Mouse (Mus musculus) limb, embryonic 13.5 days (tissue): ENCODE measurements at regions not wholly inside any gene's neighbourhood (a gene's known extent, or its start where the extent isn't known, plus 50 kb on each side); places are given as distances from the start of the nearest gene placed in this dataset.

Experiments used
- ATAC-seq: fragments of 200-750 bp; cut with Nextera tagmentation; 2 replicates; pipeline ENCODE4 v1.8.0; 2017; ENCODE audit warnings: low read depth, moderate number of reproducible peaks, moderate TSS enrichment; ENCODE audit not compliant: low FRiP score
- H3K27ac ChIP-seq: fragments of 300-500 bp; sonication (generic); 2 replicates; pipeline ENCODE4 v1.5.1; 2015; ENCODE audit warnings: inconsistent platforms, mild to moderate bottlenecking, moderate library complexity
- H3K27me3 ChIP-seq: fragments of 300-500 bp; sonication (generic); 2 replicates; pipeline ENCODE4 v1.6.1; 2015; ENCODE audit warnings: mild to moderate bottlenecking, inconsistent platforms
- H3K36me3 ChIP-seq: fragments of 300-500 bp; sonication (generic); 2 replicates; pipeline ENCODE4 v1.6.1; 2015; ENCODE audit warnings: inconsistent platforms, mild to moderate bottlenecking, moderate library complexity
- H3K4me1 ChIP-seq: fragments of 300-500 bp; sonication (generic); 2 replicates; pipeline ENCODE4 v1.6.1; 2015; ENCODE audit warnings: inconsistent platforms
- H3K4me2 ChIP-seq: fragments of 300-500 bp; sonication (generic); replicated peaks from 2 replicates; pipeline ENCODE4 v1.6.1; 2015; ENCODE audit warnings: inconsistent platforms, mild to moderate bottlenecking, moderate library complexity
- H3K4me3 ChIP-seq: fragments of 300-500 bp; sonication (generic); 2 replicates; pipeline ENCODE4 v1.5.1; 2015; ENCODE audit warnings: moderate library complexity, mild to moderate bottlenecking, inconsistent platforms
- H3K9ac ChIP-seq: fragments of 300-500 bp; sonication (generic); 2 replicates; pipeline ENCODE4 v1.6.1; 2015; ENCODE audit warnings: mild to moderate bottlenecking, inconsistent platforms
- H3K9me3 ChIP-seq: fragments of 300-500 bp; sonication (generic); 2 replicates; pipeline ENCODE4 v1.6.1; 2016; ENCODE audit warnings: inconsistent platforms
- WGBS: fragments of 180-500 bp; shearing (Covaris S2); methylation state at CpG from one replicate; pipeline ENCODE4 v1.1.7; 2015; 5-methylcytosine and 5-hydroxymethylcytosine counted together

GRCm38 (mm10) chr7:111141285-111141965 is 58.6 kb upstream of the Eif4g2 start:
- no peaks in the 10 kb centered on the region for H3K36me3 ChIP-seq
- H3K4me1 ChIP-seq: no peaks in the 10 kb centered on the region
- no peaks in the 10 kb centered on the region for H3K27me3 ChIP-seq
- no peaks in the 10 kb centered on the region for H3K9me3 ChIP-seq
- 74% methylated on average over 7 of the region's 7 CpGs for WGBS
- H3K27ac ChIP-seq: no peak overlapping the region
- H3K9ac ChIP-seq: no peak overlapping the region
- no peak overlapping the region for H3K4me3 ChIP-seq
- no peak for ATAC-seq
- no peak overlapping the region for H3K4me2 ChIP-seq

- no peak overlapping the region for H3K4me2 ChIP-seq
- no peaks in the 10 kb centered on the region for H3K27me3 ChIP-seq
- H3K4me3 ChIP-seq: no peak overlapping the region
- H3K36me3 ChIP-seq: no peaks in the 10 kb centered on the region
- H3K4me1 ChIP-seq: peaks cover 3% of the 10 kb centered on the region; the same call in 1 of the 2 replicates
- no peak overlapping the region for H3K9ac ChIP-seq
- 90% methylated on average over 2 of the region's 2 CpGs for WGBS
- H3K27ac ChIP-seq: no peak overlapping the region
- ATAC-seq: no peak
- no peaks in the 10 kb centered on the region for H3K9me3 ChIP-seq
Observed at GRCm38 (mm10) chr7:111138038-111138437, 55.2 kb upstream of the Eif4g2 start.

- Histone ChIP-seq H3K36me3 (no peaks in the 10 kb centered on the region), H3K9ac (no peak overlapping the region), H3K27ac (no peak overlapping the region), H3K4me1 (peaks cover 3% of the 10 kb centered on the region; the same call in 1 of the 2 replicates), H3K4me2 (no peak overlapping the region), H3K27me3 (no peaks in the 10 kb centered on the region), H3K4me3 (no peak overlapping the region), H3K9me3 (no peaks in the 10 kb centered on the region)
- ATAC-seq: no peak
- WGBS: 79% methylated on average over 6 of the region's 6 CpGs
Observed at GRCm38 (mm10) chr7:111136066-111136639, 53.3 kb upstream of the Eif4g2 start.

GRCm38 (mm10) chr7:111134496-111134895 is 51.7 kb upstream of the Eif4g2 start:
- Histone ChIP-seq H3K4me3 (no peak overlapping the region), H3K36me3 (no peaks in the 10 kb centered on the region), H3K9ac (no peak overlapping the region), H3K4me2 (no peak overlapping the region), H3K27me3 (no peaks in the 10 kb centered on the region), H3K4me1 (peaks cover 3% of the 10 kb centered on the region; the same call in 1 of the 2 replicates), H3K9me3 (no peaks in the 10 kb centered on the region), H3K27ac (no peak overlapping the region)
- no peak for ATAC-seq
- 92% methylated on average over 2 of the region's 2 CpGs for WGBS
